Mouse (Mus musculus) myocyte (in vitro differentiated cells): ENCODE results near the gene Prkcb.

ENCODE experiments used
- MAX ChIP-seq: IDR thresholded peaks from one replicate; pipeline ENCODE4 v1.6.1; 2011; ENCODE audit warnings: low read depth, mild to moderate bottlenecking, control low read depth
- MYOD1 ChIP-seq, 3 experiments: IDR thresholded peaks; one replicate each; pipeline ENCODE4 v1.6.1; 2011; ENCODE audit warnings: control low read depth in 2 of 3, low read depth in 2 of 3, mild to moderate bottlenecking in 2 of 3, moderate library complexity in 1 of 3; ENCODE audit not compliant: insufficient read length in 2 of 3, control insufficient read depth in 1 of 3
- MYOG ChIP-seq, 3 experiments: IDR thresholded peaks; one replicate each; pipeline ENCODE4 v1.6.1; 2011; ENCODE audit warnings: control low read depth in 2 of 3, low read depth in 2 of 3, mild to moderate bottlenecking in 2 of 3; ENCODE audit not compliant: insufficient read length in 2 of 3, control insufficient read depth in 1 of 3, insufficient read depth in 1 of 3
- POLR2A ChIP-seq: IDR thresholded peaks from one replicate; pipeline ENCODE4 v1.6.1; 2011; ENCODE audit warnings: low read depth, mild to moderate bottlenecking, control low read depth, moderate library complexity; ENCODE audit not compliant: insufficient read length
- POLR2AphosphoS2 ChIP-seq: IDR thresholded peaks from one replicate; pipeline ENCODE4 v1.6.1; 2011; ENCODE audit warnings: low read depth, control low read depth; ENCODE audit not compliant: insufficient read length
- SRF ChIP-seq: IDR thresholded peaks from one replicate; pipeline ENCODE4 v1.6.1; 2011; ENCODE audit warnings: low read depth; ENCODE audit not compliant: control insufficient read depth, insufficient read length
- TCF12 ChIP-seq: IDR thresholded peaks from one replicate; pipeline ENCODE4 v1.6.1; 2011; ENCODE audit warnings: mild to moderate bottlenecking, control low read depth; ENCODE audit not compliant: poor library complexity, insufficient read depth, severe bottlenecking
- USF1 ChIP-seq: IDR thresholded peaks from one replicate; pipeline ENCODE4 v1.6.1; 2011; ENCODE audit warnings: low read depth, mild to moderate bottlenecking, control low read depth, moderate library complexity

GRCm38 (mm10) chr7:122472223-122472622 is 183.7 kb downstream of the Prkcb start:
- no peak for TF ChIP-seq POLR2A
- no peak for TF ChIP-seq MAX
- no peak for TF ChIP-seq USF1
- TF ChIP-seq POLR2AphosphoS2 = no peak
- TF ChIP-seq MYOD1 (IDR thresholded peaks at IDR 0.05; ENCODE audit: control insufficient read depth in 1 of 3, insufficient read length in 2 of 3, low read depth in 2 of 3) = no peak
- no peak for TF ChIP-seq TCF12
- no peak for TF ChIP-seq MYOG (IDR thresholded peaks at IDR 0.05; ENCODE audit: control insufficient read depth in 1 of 3, insufficient read depth in 1 of 3, insufficient read length in 2 of 3, low read depth in 2 of 3)
- TF ChIP-seq SRF = no peak
